Mouse (Mus musculus): ENCODE results near the gene Pla2g2d.

Pla2g2d gene

GRCm38 (mm10) chr4:138775435-138775834 lies at the start of gene Pla2g2d:
Gene Pla2g2d, plus strand, starts transcription at chr4:138775735.
- DNase-seq (ENCODE audit: low spot score) = no peak

- no peak for DNase-seq (ENCODE audit: low spot score)
Measured at GRCm38 (mm10) chr4:138725751-138726150, 49.8 kb upstream of the Pla2g2d start.

DNA sequence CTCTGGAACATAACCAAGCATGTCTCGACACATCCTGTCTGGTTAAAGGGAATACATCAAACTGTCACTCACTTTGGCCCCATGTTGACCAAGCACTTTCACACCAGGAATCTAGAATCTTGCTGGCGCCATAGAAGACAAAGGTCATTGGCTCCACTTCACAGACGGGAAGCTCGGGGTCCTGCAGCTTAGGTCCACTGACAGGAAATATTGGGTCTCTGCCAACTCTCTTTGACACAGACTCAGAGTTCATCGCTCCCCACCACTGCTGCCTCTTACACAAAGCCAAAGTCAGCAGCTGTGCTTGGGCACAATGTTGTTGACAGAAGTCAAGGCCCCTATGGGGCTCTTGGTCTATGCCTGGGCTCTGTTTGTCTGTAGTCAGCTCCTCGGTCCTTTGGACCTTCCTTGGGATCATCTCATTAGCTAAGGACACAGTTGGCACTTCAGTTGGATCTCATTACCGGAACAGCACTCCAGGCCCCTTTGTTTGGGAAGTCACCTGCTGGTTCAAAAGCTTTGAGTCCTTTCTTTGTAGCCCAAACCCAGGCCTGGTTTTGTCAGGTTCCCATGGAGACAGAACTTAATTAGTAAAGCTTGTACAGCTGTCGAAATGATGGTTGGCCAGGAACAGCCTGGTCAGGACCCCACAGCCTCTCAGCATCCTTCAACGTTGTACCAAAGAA lies 46.4 kb upstream of the Pla2g2d start:
- DNase-seq (ENCODE audit: low spot score) = no peak

DNA sequence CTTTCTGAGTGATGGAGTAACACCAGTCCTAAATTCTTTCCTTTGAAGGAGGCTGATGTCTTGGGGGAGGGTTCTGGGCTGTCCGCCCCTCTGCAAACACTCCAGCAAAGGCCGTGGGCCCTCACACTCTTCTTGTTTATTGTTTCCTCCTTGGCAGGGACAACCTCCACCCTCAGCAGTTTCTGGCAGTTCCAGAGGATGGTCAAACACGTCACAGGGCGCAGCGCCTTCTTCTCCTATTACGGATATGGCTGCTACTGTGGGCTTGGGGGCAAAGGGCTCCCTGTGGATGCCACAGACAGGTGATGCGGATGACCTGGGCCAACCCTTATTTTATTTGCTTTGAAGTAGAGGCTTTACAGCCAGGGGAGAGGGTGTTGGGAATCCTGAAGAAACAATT lies 41.4 kb upstream of the Pla2g2d start:
- DNase-seq (ENCODE audit: low spot score) = no peak

- DNase-seq (ENCODE audit: low spot score) = no peak
Measured at GRCm38 (mm10) chr4:138734863-138735262, 40.7 kb upstream of the Pla2g2d start.

DNA sequence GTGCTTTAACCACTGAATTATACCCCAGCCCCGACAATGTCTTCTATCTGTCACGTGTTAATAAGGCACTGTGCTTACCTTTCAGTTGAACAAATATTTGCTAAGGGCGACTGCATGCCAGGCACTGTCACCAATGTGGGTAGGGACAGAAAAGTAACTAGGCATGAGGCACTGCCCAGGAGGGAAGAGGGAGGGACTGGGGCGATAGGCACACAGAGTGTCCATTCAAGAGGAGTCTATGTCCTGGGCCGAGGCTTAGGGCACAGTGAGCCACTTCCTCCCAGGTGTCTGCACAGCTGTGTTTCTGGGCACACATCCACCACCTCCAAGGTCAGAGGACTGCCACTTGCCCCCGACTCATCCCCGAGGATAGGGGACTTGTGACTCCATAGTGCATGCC lies 38.5 kb upstream of the Pla2g2d start, which contains the start of gene Ubxn10:
Ubxn10 (minus strand) TSS at position 137 of the 400 bp plus-strand sequence.
- no peak for DNase-seq (ENCODE audit: low spot score)

GRCm38 (mm10) chr4:138739136-138739851 lies 36.2 kb upstream of the Pla2g2d start:
- DNase-seq (ENCODE audit: low spot score) = no peak

GRCm38 (mm10) chr4:138745884-138746283 lies 29.7 kb upstream of the Pla2g2d start:
- no peak for DNase-seq (ENCODE audit: low spot score)

DNA sequence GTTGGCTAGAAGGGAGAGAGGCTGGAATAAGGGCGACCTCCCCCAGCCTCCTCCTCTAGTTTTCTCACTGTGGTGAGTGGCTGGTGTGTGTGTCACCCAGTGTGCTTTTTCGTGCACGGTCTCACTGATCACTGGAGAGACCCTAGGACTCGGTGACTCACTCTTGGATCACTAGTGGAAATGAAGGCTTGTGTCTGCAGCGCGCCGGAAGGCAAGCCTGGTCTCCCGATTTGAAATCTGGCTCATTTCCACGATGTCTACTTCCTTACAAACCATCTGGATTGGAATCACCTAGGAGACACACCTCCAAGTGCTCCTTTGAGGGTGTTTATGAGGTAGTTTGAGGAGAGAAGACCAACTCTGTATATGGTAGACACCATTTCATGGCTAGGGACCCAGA lies 28.7 kb upstream of the Pla2g2d start:
- no peak for DNase-seq (ENCODE audit: low spot score)

- no peak for DNase-seq (ENCODE audit: low spot score)
Measured at GRCm38 (mm10) chr4:138747851-138748250, 27.7 kb upstream of the Pla2g2d start.

GRCm38 (mm10) chr4:138748369-138749072 lies 27.0 kb upstream of the Pla2g2d start:
- peak; percentile 25 for DNase-seq (ENCODE audit: low spot score)

GRCm38 (mm10) chr4:138752603-138753002 lies 22.9 kb upstream of the Pla2g2d start:
- DNase-seq (ENCODE audit: low spot score) = no peak

- no peak for DNase-seq (ENCODE audit: low spot score)
Measured at GRCm38 (mm10) chr4:138753608-138754007, 21.9 kb upstream of the Pla2g2d start.

DNA sequence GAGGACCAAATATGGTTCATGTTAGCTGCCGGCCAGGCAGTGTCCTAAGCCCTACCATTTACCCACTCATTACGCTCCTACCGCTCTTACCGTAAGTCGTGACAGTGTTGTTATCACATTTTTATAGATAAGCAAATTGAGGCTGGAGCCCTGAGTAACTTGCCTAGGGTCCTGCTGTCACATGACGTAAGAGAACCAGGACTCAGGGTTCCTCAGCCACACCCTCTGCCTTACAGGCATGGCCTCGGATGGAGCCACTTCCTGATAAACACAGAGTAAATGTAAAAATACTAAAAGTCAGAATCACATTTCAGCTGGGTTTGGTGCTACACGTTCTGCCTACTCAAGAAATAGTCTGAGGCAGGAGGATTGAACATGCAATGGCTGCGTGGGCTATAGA lies 21.1 kb upstream of the Pla2g2d start:
- no peak for DNase-seq (ENCODE audit: low spot score)

GRCm38 (mm10) chr4:138755439-138755838 lies 20.1 kb upstream of the Pla2g2d start:
- no peak for DNase-seq (ENCODE audit: low spot score)

GRCm38 (mm10) chr4:138755983-138756382 lies 19.6 kb upstream of the Pla2g2d start:
- no peak for DNase-seq (ENCODE audit: low spot score)

DNA sequence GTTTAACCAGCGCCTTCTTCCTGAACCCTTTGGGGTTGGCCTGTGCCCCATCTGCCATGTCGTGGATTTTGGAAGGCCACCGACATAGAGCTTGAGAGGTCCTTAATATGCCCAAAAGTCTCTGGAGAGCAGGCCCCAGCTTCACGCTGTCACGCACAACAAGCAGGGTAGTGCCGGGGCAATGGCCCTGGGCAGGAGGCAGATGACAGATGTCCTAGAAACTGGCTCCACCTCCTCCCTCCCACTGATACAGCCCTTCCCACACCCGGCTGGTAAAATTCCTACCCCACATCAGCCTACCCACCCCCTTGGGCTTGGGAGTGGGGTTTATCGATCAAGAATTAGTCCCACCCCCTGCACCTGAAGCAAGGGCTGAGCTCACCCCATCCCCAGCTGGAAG lies 18.1 kb upstream of the Pla2g2d start, which contains the start of gene Pla2g2f:
Pla2g2f (minus strand) TSS at position 211 of the 400 bp plus-strand sequence.
- no peak for DNase-seq (ENCODE audit: low spot score)

- DNase-seq (ENCODE audit: low spot score) = no peak
Measured at GRCm38 (mm10) chr4:138762266-138762665, 13.3 kb upstream of the Pla2g2d start.

DNA sequence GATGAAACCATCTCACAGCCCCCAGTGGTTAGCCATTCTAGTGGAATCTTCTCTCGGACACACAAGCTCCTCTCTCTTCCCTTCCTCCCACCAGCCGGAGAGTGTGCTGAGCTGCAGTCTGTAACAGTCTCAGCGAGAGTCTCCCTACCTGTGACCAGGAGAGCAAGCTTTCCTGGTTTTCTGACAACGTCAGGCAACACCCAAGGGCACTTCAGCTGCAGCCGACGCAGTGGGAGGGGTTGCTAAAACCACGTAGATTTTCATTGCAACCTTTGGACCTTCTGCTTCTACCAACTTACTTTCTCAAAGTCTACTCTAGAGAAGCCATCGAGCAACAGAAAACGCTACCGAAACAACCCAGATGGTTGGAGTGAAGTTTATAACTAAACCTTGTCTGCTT lies 3.6 kb upstream of the Pla2g2d start:
- no peak for DNase-seq (ENCODE audit: low spot score)

DNA sequence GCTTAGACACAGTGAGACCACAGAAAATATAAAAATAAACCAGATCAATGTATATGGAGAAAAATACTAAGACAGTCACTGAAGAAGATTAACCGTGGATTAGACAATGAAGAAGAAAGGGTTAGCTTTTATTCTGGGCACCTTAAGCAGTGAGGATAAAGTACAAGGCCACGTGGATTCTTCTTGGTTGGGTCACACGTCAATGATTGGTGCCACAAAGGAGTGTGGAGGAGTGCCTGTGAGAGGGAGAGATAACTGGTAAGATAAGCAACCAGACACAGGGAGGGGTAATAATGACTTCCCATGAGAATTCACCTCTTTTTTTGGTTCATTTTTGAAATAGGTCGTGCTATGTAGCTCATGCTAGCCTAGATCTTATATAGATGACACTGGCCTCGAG lies 3.1 kb upstream of the Pla2g2d start:
- DNase-seq (ENCODE audit: low spot score) = no peak

DNA sequence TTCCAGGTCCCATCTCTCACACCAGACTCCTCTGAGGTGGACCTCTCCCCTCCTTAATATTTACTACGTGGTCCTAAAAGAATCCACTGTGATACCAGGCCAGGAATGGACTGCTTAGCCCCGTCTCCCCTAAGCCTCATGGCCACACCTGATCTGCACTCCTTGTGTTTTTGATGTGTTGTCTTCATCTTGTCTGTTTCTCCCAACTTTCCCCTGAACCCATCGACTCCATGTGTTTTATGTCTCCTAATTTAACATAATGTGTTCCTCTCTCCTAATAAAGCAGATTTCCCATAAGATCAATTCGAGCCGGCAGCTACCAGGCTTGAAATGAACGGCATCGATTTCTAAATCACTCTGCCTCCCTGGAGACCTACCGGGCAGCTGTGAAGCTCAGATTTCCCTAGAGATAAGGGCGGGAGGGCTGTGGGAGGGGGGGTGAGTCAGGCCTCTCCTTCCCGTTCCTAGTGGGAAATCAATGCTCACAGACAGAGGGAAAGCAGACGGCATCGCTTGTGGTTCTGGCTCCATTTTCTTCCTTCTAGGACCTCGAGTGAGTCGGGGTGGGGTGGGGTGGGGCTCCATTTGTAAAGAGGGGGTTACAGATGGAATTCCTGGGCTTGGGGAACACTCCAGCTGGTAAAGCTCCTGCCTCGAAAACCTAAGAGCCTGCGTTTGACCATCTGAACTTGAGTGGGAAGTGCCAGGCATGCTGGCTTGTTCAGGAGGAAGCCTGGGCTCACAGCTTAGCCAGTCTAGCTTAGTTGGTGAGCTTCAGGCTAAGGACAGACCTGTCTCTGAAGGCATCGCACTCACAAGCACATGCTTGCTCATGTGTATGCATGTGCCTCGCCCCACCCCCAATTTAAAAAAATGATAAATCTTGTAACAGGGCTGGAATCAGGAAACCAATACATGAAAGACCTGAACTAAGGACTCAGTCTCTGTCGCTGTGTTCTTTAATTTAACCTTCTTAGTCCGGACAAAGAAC lies 2.2 kb downstream of the Pla2g2d start:
- DNase-seq (ENCODE audit: low spot score) = no peak

GRCm38 (mm10) chr4:138780300-138780699 lies 4.8 kb downstream of the Pla2g2d start:
- no peak for DNase-seq (ENCODE audit: low spot score)
